Comparison of ENCODE assay signal across 8 mouse cellular contexts in the genomic region with DNA sequence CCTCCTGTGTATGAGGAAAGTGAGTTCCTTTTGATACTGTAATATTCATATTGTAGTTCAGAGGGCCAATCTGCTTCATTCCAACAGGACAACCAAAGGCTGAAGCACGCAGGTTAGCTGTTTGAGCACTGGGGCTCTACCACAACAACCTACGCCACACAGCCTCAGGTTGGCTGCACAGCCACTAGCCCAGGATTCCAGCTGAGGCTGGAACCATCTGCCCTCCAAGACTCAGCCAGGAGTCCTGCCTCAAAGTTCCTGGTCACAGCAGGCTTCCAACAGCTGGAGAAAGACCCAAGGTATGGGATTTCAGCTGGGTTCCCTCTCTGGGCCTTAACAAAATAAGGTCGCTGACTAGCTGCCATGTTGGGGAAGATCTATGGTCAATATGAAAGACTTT. TPM values are rescaled to one million over a fixed set of nuclear protein-coding genes. Genes with fewer than 3 reads are reported as not detected.
DNase-seq lines count a peak whose midpoint lies in the region; ATAC-seq and TF ChIP-seq lines count a peak whose summit lies in the region.

No protein-coding gene starts in this region.

- TF ChIP-seq CTCF in bone marrow macrophage, adult 2 months (IDR thresholded peaks at IDR 0.05; ENCODE audit: low read depth, low read length) = no peak

- no peak for TF ChIP-seq POLR2A in bone marrow macrophage, adult 2 months (IDR thresholded peaks at IDR 0.05; ENCODE audit: borderline replicate concordance, low read depth, low read length)

- no peak for ATAC-seq in heart, embryonic 15.5 days (replicated peaks; ENCODE audit: insufficient number of reproducible peaks, insufficient read depth, low FRiP score, low read depth)
- no peak for ATAC-seq in hindbrain, embryonic 11.5 days (ENCODE audit: low FRiP score)
- no peak for ATAC-seq in midbrain, embryonic 11.5 days (ENCODE audit: low FRiP score)

- H3K9me3 ChIP-seq in heart, embryonic 15.5 days (replicated peaks) = no peaks in the 10 kb centered on the region
- H3K9me3 ChIP-seq in hindbrain, embryonic 11.5 days (ENCODE audit: control insufficient read depth, low read length) = no peaks in the 10 kb centered on the region
- no peaks in the 10 kb centered on the region for H3K9me3 ChIP-seq in midbrain, embryonic 11.5 days (ENCODE audit: control insufficient read depth, low read length)

- H3K9ac ChIP-seq in heart, embryonic 15.5 days = peak overlapping the region; percentile 40
- 0 out of 2 replicates have a peak overlapping the region, but pooled peaks have one; percentile 8 for H3K9ac ChIP-seq in hindbrain, embryonic 11.5 days (ENCODE audit: low read depth, low read length)
- peak overlapping the region; percentile 45; the same call in 1 of the 2 replicates for H3K9ac ChIP-seq in midbrain, embryonic 11.5 days (ENCODE audit: low read length)

- peak overlapping the region; percentile 55 for H3K4me2 ChIP-seq in heart, embryonic 15.5 days
- H3K4me2 ChIP-seq in hindbrain, embryonic 11.5 days (replicated peaks; ENCODE audit: low read depth, low read length) = no peak overlapping the region
- peak overlapping the region; percentile 29; the same call in 1 of the 2 replicates for H3K4me2 ChIP-seq in midbrain, embryonic 11.5 days

- 36% methylated on average over 3 of the region's 3 CpGs for WGBS in heart, embryonic 15.5 days
- 70% methylated on average over 3 of the region's 3 CpGs for WGBS in hindbrain, embryonic 11.5 days
- WGBS in midbrain, embryonic 11.5 days = 81% methylated on average over 3 of the region's 3 CpGs

- no peaks in the 10 kb centered on the region for H3K27me3 ChIP-seq in heart, embryonic 15.5 days
- H3K27me3 ChIP-seq in hindbrain, embryonic 11.5 days (ENCODE audit: control insufficient read depth, insufficient read depth, low read length) = no peaks in the 10 kb centered on the region
- H3K27me3 ChIP-seq in midbrain, embryonic 11.5 days (ENCODE audit: control insufficient read depth, insufficient read depth, low read length) = no peaks in the 10 kb centered on the region

- peaks cover 25% of the 10 kb centered on the region; the same call in 1 of the 2 replicates for H3K36me3 ChIP-seq in heart, embryonic 15.5 days
- no peaks in the 10 kb centered on the region for H3K36me3 ChIP-seq in hindbrain, embryonic 11.5 days (ENCODE audit: control insufficient read depth, insufficient read depth, low read length)
- no peaks in the 10 kb centered on the region for H3K36me3 ChIP-seq in midbrain, embryonic 11.5 days (ENCODE audit: control insufficient read depth, insufficient read depth, low read length)

- H3K27ac ChIP-seq in heart, embryonic 15.5 days = peak overlapping the region; percentile 98
- H3K27ac ChIP-seq in bone marrow macrophage, adult 2 months (ENCODE audit: insufficient read depth, low read depth, low read length) = peak overlapping the region; percentile 78
- peak overlapping the region; percentile 69 for H3K27ac ChIP-seq in hindbrain, embryonic 11.5 days (ENCODE audit: low read depth, low read length)
- peak overlapping the region; percentile 54 for H3K27ac ChIP-seq in midbrain, embryonic 11.5 days (ENCODE audit: low read depth, low read length)

- no peak for DNase-seq in heart, adult 18-20 months
- no peak for DNase-seq in hindbrain, embryonic 11.5 days (ENCODE audit: low spot score)
- no peak for DNase-seq in midbrain, embryonic 11.5 days (ENCODE audit: low spot score, missing footprints)
- no peak for DNase-seq in thymus, postnatal 0 days (ENCODE audit: low spot score)
- DNase-seq in adipocyte (ENCODE audit: low spot score) = no peak
- DNase-seq in adrenal gland, postnatal 25 days = no peak

- H3K4me1 ChIP-seq in heart, embryonic 15.5 days (replicated peaks) = peaks cover 99% of the 10 kb centered on the region
- H3K4me1 ChIP-seq in bone marrow macrophage, adult 2 months (ENCODE audit: control insufficient read depth, insufficient read depth, low read length) = peaks cover 62% of the 10 kb centered on the region
- H3K4me1 ChIP-seq in hindbrain, embryonic 11.5 days (replicated peaks; ENCODE audit: control insufficient read depth, insufficient read depth, low read length) = peaks cover 12% of the 10 kb centered on the region
- H3K4me1 ChIP-seq in midbrain, embryonic 11.5 days (ENCODE audit: control insufficient read depth, insufficient read depth, low read length) = peaks cover 21% of the 10 kb centered on the region

- H3K4me3 ChIP-seq in heart, embryonic 15.5 days = peak overlapping the region; percentile 17
- H3K4me3 ChIP-seq in bone marrow macrophage, adult 2 months (ENCODE audit: insufficient read depth, low read length) = peak overlapping the region; percentile 2
- no peak overlapping the region for H3K4me3 ChIP-seq in hindbrain, embryonic 11.5 days (ENCODE audit: low read depth, low read length)
- no peak overlapping the region for H3K4me3 ChIP-seq in midbrain, embryonic 11.5 days (ENCODE audit: low read depth, low read length)

RNA-seq across cellular contexts. Expression of gene Anxa6, which starts 9.7 kb away (rescaled TPM):
- polyA plus RNA-seq in heart, embryonic 15.5 days (2015; fragmentation: Nextera tagmentation; extraction: Ambion mirVana) = 315 and 367 TPM in 2 replicates
- total RNA-seq in heart, adult 18-20 months (2021) = 100 to 1,000 TPM; 206 to 210 TPM
- polyA plus RNA-seq in bone marrow macrophage, adult 2 months (2012; ENCODE audit: insufficient read depth, insufficient read length, missing spikeins) = 157 and 169 TPM in 2 replicates
- polyA plus RNA-seq in hindbrain, embryonic 11.5 days (2014; fragmentation: Nextera tagmentation; extraction: Ambion mirVana) = 90.2 and 91.6 TPM in 2 replicates
- polyA plus RNA-seq in midbrain, embryonic 11.5 days (2014; fragmentation: Nextera tagmentation; extraction: Ambion mirVana) = 71.2 and 77.6 TPM in 2 replicates
- 131 TPM in 2 replicates for polyA plus RNA-seq in thymus, postnatal 0 days (2015; fragmentation: Nextera tagmentation; extraction: Ambion mirVana)
- 94.6 and 115 TPM in 2 replicates for total RNA-seq in adrenal gland, postnatal 25 days (2021)

RNA-seq across cellular contexts. Expression of gene Ccdc69, which starts 54.3 kb away (rescaled TPM):
- 17.6 and 21.4 TPM in 2 replicates for polyA plus RNA-seq in heart, embryonic 15.5 days (2015; fragmentation: Nextera tagmentation; extraction: Ambion mirVana)
- total RNA-seq in heart, adult 18-20 months (2021) = 1 to 10 TPM; 5.3 to 8.3 TPM
- 5.3 and 6.0 TPM in 2 replicates for polyA plus RNA-seq in bone marrow macrophage, adult 2 months (2012; ENCODE audit: insufficient read depth, insufficient read length, missing spikeins)
- 0.36 and 1.1 TPM in 2 replicates for polyA plus RNA-seq in hindbrain, embryonic 11.5 days (2014; fragmentation: Nextera tagmentation; extraction: Ambion mirVana)
- polyA plus RNA-seq in midbrain, embryonic 11.5 days (2014; fragmentation: Nextera tagmentation; extraction: Ambion mirVana) = 0.37 and 0.41 TPM in 2 replicates
- 25.4 and 26.8 TPM in 2 replicates for polyA plus RNA-seq in thymus, postnatal 0 days (2015; fragmentation: Nextera tagmentation; extraction: Ambion mirVana)
- 8.8 and 11.2 TPM in 2 replicates for total RNA-seq in adrenal gland, postnatal 25 days (2021)

Comparison
In these comparisons a context has a peak if more than half of its experiments do, and no peak if none do; other contexts are left out.
1. H3K4me3 ChIP-seq: peak in heart, embryonic 15.5 days (single experiment) and bone marrow macrophage, adult 2 months (single experiment); none in hindbrain, embryonic 11.5 days (single experiment) and midbrain, embryonic 11.5 days (single experiment).
2. Peak in every context shown above with its lines, with median percentiles within 50 percentile points of each other: H3K27ac ChIP-seq and H3K9ac ChIP-seq.